Mouse (Mus musculus): Measurements from ENCODE around the gene Rnase1.
"Not testable (repeated sequence)": the region's sequence is repeated elsewhere in the genome, so short reads cannot be mapped to it uniquely, and the experiment has no call there.

DNA sequence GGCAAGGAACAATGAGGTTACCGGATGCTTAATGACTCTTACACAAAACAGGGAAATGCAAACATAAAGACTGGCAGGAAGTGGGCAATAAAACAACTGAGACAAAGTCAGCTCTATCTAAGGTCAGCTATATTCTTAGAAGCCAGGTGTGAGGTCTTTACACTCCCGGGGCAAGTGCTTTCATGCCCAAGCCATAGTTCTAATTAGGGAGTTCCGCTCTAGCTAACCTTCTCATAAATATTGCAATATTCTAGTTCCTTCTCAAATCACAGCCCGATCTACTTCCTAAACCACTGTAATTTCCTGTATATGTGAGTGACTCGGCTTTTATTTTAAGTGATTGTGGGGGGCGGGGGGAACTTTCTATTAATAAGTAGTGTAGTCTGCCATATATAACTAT, 16.7 kb upstream of the Rnase1 start:
- not testable (repeated sequence) for TF ChIP-seq POLR2A (IDR thresholded peaks at IDR 0.05; ENCODE audit: insufficient read length, low read depth); CEBPB (IDR thresholded peaks at IDR 0.05; ENCODE audit: insufficient read depth, poor library complexity, severe bottlenecking); SRF (IDR thresholded peaks at IDR 0.05; ENCODE audit: control insufficient read depth, insufficient read length, low read depth); MAX (IDR thresholded peaks at IDR 0.05; ENCODE audit: low read depth); USF1 (IDR thresholded peaks at IDR 0.05; ENCODE audit: low read depth); REST (IDR thresholded peaks at IDR 0.05; ENCODE audit: insufficient read depth, insufficient read length); POLR2AphosphoS2 (IDR thresholded peaks at IDR 0.05; ENCODE audit: insufficient read length, low read depth); E2F4 (IDR thresholded peaks at IDR 0.05; ENCODE audit: insufficient read depth); MYOD1 (IDR thresholded peaks at IDR 0.05; ENCODE audit: control insufficient read depth in 1 of 3, insufficient read length in 2 of 3, low read depth in 2 of 3); TCF12 (IDR thresholded peaks at IDR 0.05; ENCODE audit: insufficient read depth, poor library complexity, severe bottlenecking); TCF3 (IDR thresholded peaks at IDR 0.05; ENCODE audit: insufficient read length, low read depth); MYOG (IDR thresholded peaks at IDR 0.05; ENCODE audit: control insufficient read depth in 1 of 3, insufficient read depth in 1 of 3, insufficient read length in 2 of 3, low read depth in 2 of 3)

All from myocyte (in vitro differentiated cells).